Mouse (Mus musculus) megakaryocyte, embryonic 14.5 days (primary cell): ENCODE measurements around the gene Csk. TPM values are rescaled to one million over a fixed set of nuclear protein-coding genes. Genes with fewer than 3 reads are reported as not detected.
A peak's percentile ranks its signal among the peaks of the same experiment; 100 is the strongest.

Source experiments
- H3K27me3 ChIP-seq: replicated peaks from 2 replicates; pipeline ENCODE3; 2012; ENCODE audit warnings: inconsistent platforms
- H3K36me3 ChIP-seq: replicated peaks from 2 replicates; pipeline ENCODE3; 2012; ENCODE audit warnings: low read length, inconsistent platforms, mixed read lengths
- H3K4me1 ChIP-seq: 2 replicates; pipeline ENCODE4 v1.6.1; 2012; ENCODE audit warnings: inconsistent platforms
- H3K4me3 ChIP-seq: replicated peaks from 2 replicates; pipeline ENCODE3; 2012; ENCODE audit warnings: moderate library complexity, mild to moderate bottlenecking, inconsistent platforms
- H3K9me3 ChIP-seq: 2 replicates; pipeline ENCODE4 v1.6.1; 2012; ENCODE audit warnings: inconsistent platforms
- FLI1 ChIP-seq: IDR thresholded peaks from 2 replicates; pipeline ENCODE4 v1.6.1; 2012; ENCODE audit warnings: low read length, inconsistent platforms, mixed read lengths
- GATA1 ChIP-seq: IDR thresholded peaks from 3 replicates; pipeline ENCODE4 v1.6.1; 2012; ENCODE audit warnings: mixed read lengths, low read length, inconsistent platforms, borderline replicate concordance
- polyA plus RNA-seq: library from polyadenylated mRNA; stranded (reverse); fragments of >175 nt; gene quantifications from 2 replicates; pipeline ENCODE4 v1.2.3, GENCODE M21; 2012; ENCODE audit warnings: low replicate concordance; ENCODE audit not compliant: insufficient read depth

Csk gene
- polyA plus RNA-seq, result 400 and 436 TPM in 2 replicates

- peaks cover 72% of the 10 kb centered on the region for H3K4me1 ChIP-seq
- H3K9me3 ChIP-seq, result no peaks in the 10 kb centered on the region
Measured at GRCm38 (mm10) chr9:57653283-57653682, at the start of gene Csk. Csk (minus strand) TSS chr9:57653631.

GRCm38 (mm10) chr9:57698466-57699150, 45.2 kb upstream of the Csk start:
- no peaks in the 10 kb centered on the region for H3K36me3 ChIP-seq

More at GRCm38 (mm10) chr9:57653283-57653682, at the start of gene Csk:
- no peak within 1 kb of the TSS for H3K4me3 ChIP-seq
- H3K27me3 ChIP-seq, result no peaks in the 10 kb centered on the region
- no peaks in the 10 kb centered on the region for H3K36me3 ChIP-seq
- TF ChIP-seq FLI1, result no peak
- no peak for TF ChIP-seq GATA1

GRCm38 (mm10) chr9:57697380-57697779, 43.9 kb upstream of the Csk start:
- TF ChIP-seq FLI1 (no peak), GATA1 (no peak)
- H3K4me1 ChIP-seq, result peaks cover 77% of the 10 kb centered on the region
- no peak overlapping the region for H3K4me3 ChIP-seq
- peaks cover 70% of the 10 kb centered on the region for H3K27me3 ChIP-seq
- H3K36me3 ChIP-seq, result no peaks in the 10 kb centered on the region
- no peaks in the 10 kb centered on the region for H3K9me3 ChIP-seq

More at GRCm38 (mm10) chr9:57698466-57699150, 45.2 kb upstream of the Csk start:
- Histone ChIP-seq H3K27me3 (peaks cover 67% of the 10 kb centered on the region), H3K9me3 (no peaks in the 10 kb centered on the region), H3K4me3 (no peak overlapping the region), H3K4me1 (peaks cover 67% of the 10 kb centered on the region)
- TF ChIP-seq GATA1 (no peak), FLI1 (no peak)

- H3K36me3 ChIP-seq, result no peaks in the 10 kb centered on the region
- peaks cover 77% of the 10 kb centered on the region for H3K4me1 ChIP-seq
- peak overlapping the region; percentile 84 for H3K4me3 ChIP-seq
- H3K9me3 ChIP-seq, result no peaks in the 10 kb centered on the region
- TF ChIP-seq GATA1, result no peak
- no peak for TF ChIP-seq FLI1
- peaks cover 71% of the 10 kb centered on the region for H3K27me3 ChIP-seq
Measured at GRCm38 (mm10) chr9:57696380-57697285, 43.2 kb upstream of the Csk start.

GRCm38 (mm10) chr9:57694108-57694507, 40.7 kb upstream of the Csk start:
- H3K4me3 ChIP-seq, result no peak overlapping the region
- H3K36me3 ChIP-seq, result no peaks in the 10 kb centered on the region
- H3K4me1 ChIP-seq, result peaks cover 74% of the 10 kb centered on the region
- H3K9me3 ChIP-seq, result no peaks in the 10 kb centered on the region
- H3K27me3 ChIP-seq, result peaks cover 56% of the 10 kb centered on the region
- TF ChIP-seq GATA1, result no peak
- no peak for TF ChIP-seq FLI1

GRCm38 (mm10) chr9:57688606-57689005, 35.2 kb upstream of the Csk start:
- Histone ChIP-seq H3K36me3 (no peaks in the 10 kb centered on the region), H3K4me3 (no peak overlapping the region), H3K4me1 (peaks cover 67% of the 10 kb centered on the region), H3K27me3 (peaks cover 17% of the 10 kb centered on the region), H3K9me3 (no peaks in the 10 kb centered on the region)
- TF ChIP-seq GATA1 (no peak), FLI1 (no peak)

GRCm38 (mm10) chr9:57688158-57688557, 34.7 kb upstream of the Csk start:
- TF ChIP-seq FLI1 (no peak), GATA1 (no peak)
- Histone ChIP-seq H3K4me1 (peaks cover 64% of the 10 kb centered on the region), H3K27me3 (peaks cover 21% of the 10 kb centered on the region), H3K36me3 (no peaks in the 10 kb centered on the region), H3K9me3 (no peaks in the 10 kb centered on the region), H3K4me3 (no peak overlapping the region)

GRCm38 (mm10) chr9:57687751-57688150, 34.3 kb upstream of the Csk start, which contains the start of gene Cyp1a1:
Cyp1a1 (plus strand) TSS chr9:57687928.
- Histone ChIP-seq H3K9me3 (no peaks in the 10 kb centered on the region), H3K4me1 (peaks cover 60% of the 10 kb centered on the region), H3K4me3 (peak within 1 kb of the TSS; percentile 52), H3K27me3 (peaks cover 19% of the 10 kb centered on the region), H3K36me3 (no peaks in the 10 kb centered on the region)
- TF ChIP-seq GATA1 (no peak), FLI1 (no peak)

GRCm38 (mm10) chr9:57686011-57686410, 32.6 kb upstream of the Csk start:
- Histone ChIP-seq H3K36me3 (no peaks in the 10 kb centered on the region), H3K27me3 (peaks cover 24% of the 10 kb centered on the region), H3K4me1 (peaks cover 53% of the 10 kb centered on the region), H3K4me3 (no peak overlapping the region), H3K9me3 (no peaks in the 10 kb centered on the region)
- no peak for TF ChIP-seq GATA1
- TF ChIP-seq FLI1, result no peak

- H3K27me3 ChIP-seq, result peaks cover 41% of the 10 kb centered on the region
- no peaks in the 10 kb centered on the region for H3K36me3 ChIP-seq
- H3K4me1 ChIP-seq, result peaks cover 39% of the 10 kb centered on the region
- TF ChIP-seq FLI1 (no peak), GATA1 (no peak)
- H3K9me3 ChIP-seq, result peaks cover 9% of the 10 kb centered on the region; the same call in 1 of the 2 replicates
- no peak within 1 kb of the TSS for H3K4me3 ChIP-seq
Measured at GRCm38 (mm10) chr9:57683520-57683919, 30.1 kb upstream of the Csk start, which contains the start of gene Cyp1a2. Cyp1a2 (minus strand) TSS chr9:57683703.
